Mouse (Mus musculus) kidney, postnatal 0 days (tissue): ENCODE data around the gene Entpd1. TPM values are rescaled to one million over a fixed set of nuclear protein-coding genes. Genes with fewer than 3 reads are reported as not detected.

Experiments used
- ATAC-seq: fragments of 200-750 bp; cut with Nextera tagmentation; replicated peaks from 2 replicates; pipeline ENCODE4 v1.8.0; 2017; ENCODE audit warnings: low read depth, moderate number of reproducible peaks, moderate TSS enrichment, moderate library complexity; ENCODE audit not compliant: low FRiP score
- DNase-seq: peaks from one replicate; pipeline ENCODE4 v3.0.0-alpha.2; 2016; ENCODE audit warnings: low spot score
- H3K27ac ChIP-seq: fragments of 300-500 bp; sonication (generic); 2 replicates; pipeline ENCODE4 v1.5.1; 2014; ENCODE audit warnings: mild to moderate bottlenecking
- H3K27me3 ChIP-seq: fragments of 300-500 bp; sonication (generic); 2 replicates; pipeline ENCODE4 v1.6.1; 2014; ENCODE audit warnings: low read length, mixed read lengths; ENCODE audit not compliant: insufficient read depth
- H3K36me3 ChIP-seq: fragments of 300-500 bp; sonication (generic); 2 replicates; pipeline ENCODE4 v1.6.1; 2014; ENCODE audit warnings: low read length, mixed read lengths; ENCODE audit not compliant: insufficient read depth
- H3K4me1 ChIP-seq: fragments of 300-500 bp; sonication (generic); replicated peaks from 2 replicates; pipeline ENCODE4 v1.6.1; 2014; ENCODE audit warnings: antibody characterized with exemption, low read length, mixed read lengths; ENCODE audit not compliant: insufficient read depth
- H3K4me2 ChIP-seq: fragments of 300-500 bp; sonication (generic); 2 replicates; pipeline ENCODE4 v1.6.1; 2014; ENCODE audit warnings: mild to moderate bottlenecking, low read length, moderate library complexity, mixed read lengths
- H3K4me3 ChIP-seq: fragments of 300-500 bp; sonication (generic); replicated peaks from 2 replicates; pipeline ENCODE4 v1.5.1; 2014; ENCODE audit warnings: low read depth, low read length
- H3K9ac ChIP-seq: fragments of 300-500 bp; sonication (generic); 2 replicates; pipeline ENCODE4 v1.6.1; 2014; ENCODE audit warnings: low read depth, low read length
- H3K9me3 ChIP-seq: fragments of 300-500 bp; sonication (generic); replicated peaks from 2 replicates; pipeline ENCODE4 v1.6.1; 2016; ENCODE audit warnings: low read length, inconsistent platforms, mixed read lengths
- CTCF ChIP-seq: IDR thresholded peaks from 2 replicates; pipeline ENCODE4 v1.5.1; 2016; ENCODE audit warnings: antibody characterized with exemption, low read depth, mild to moderate bottlenecking, moderate library complexity
- WGBS: fragments of 180-500 bp; shearing (Covaris S2); extraction: QIAGEN DNeasy Blood & Tissue Kit; methylation state at CpG from one replicate; pipeline ENCODE4 v1.1.7; 2014; 5-methylcytosine and 5-hydroxymethylcytosine counted together
- polyA plus RNA-seq: library from polyadenylated mRNA; unstranded; fragments of >200 nt; fragmentation: Nextera tagmentation; extraction: Ambion mirVana; gene quantifications from 2 replicates; pipeline ENCODE4 v1.2.1, GENCODE M21; 2015

Entpd1 gene
- polyA plus RNA-seq, 1 experiment from 2014 or later, result 9.1 TPM

DNA sequence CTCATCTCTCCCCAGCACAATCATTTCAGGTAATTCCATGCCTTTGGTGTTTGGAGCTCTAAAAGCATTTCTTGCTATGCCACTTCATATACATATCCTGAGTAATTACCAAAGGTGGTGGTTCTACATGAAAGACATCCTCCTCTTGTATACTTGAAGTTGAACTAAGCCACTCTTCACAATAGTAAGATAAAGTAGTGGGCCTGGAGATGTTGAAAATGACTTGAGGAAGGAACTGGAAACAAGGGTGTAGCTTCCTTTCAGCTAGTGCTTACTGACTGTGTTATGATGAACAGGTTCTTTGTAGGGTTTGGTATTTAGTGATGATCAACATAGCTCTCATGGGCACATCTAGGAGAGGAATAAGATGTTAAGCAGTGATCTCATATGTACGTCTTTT is 31.7 kb downstream of the Entpd1 start:
- Histone ChIP-seq H3K36me3 (no peaks in the 10 kb centered on the region), H3K27me3 (no peaks in the 10 kb centered on the region), H3K4me2 (no peak overlapping the region), H3K27ac (no peak overlapping the region), H3K9ac (no peak overlapping the region), H3K9me3 (no peaks in the 10 kb centered on the region), H3K4me3 (no peak overlapping the region), H3K4me1 (no peaks in the 10 kb centered on the region; the same call in 1 of the 2 replicates)
- DNase-seq (no peak), ATAC-seq (no peak)
- TF ChIP-seq CTCF, result no peak
- 82% methylated on average over 1 of the region's 1 CpGs for WGBS

DNA sequence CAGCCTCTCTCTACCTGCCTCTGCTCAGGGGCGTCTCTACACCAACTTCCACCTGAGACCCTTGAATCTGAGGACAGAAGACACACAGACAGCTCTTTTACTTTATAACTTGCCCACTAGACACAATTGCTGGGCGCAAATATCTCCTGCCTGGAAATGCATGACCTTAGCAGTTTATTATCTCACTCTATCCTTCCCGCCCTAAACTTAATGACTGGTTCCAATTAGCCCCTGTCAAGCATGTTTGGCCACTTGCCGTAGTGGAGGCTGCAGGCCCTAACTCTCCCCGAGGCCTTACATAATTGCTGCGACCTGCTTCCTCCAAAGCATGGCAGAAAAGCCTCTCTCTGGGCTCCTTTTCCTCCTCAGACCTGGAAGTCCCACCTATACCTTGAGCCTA is 34.2 kb downstream of the Entpd1 start:
- no peak overlapping the region for H3K4me3 ChIP-seq
- ATAC-seq (no peak), DNase-seq (no peak)
- H3K9me3 ChIP-seq, result no peaks in the 10 kb centered on the region
- no peak overlapping the region for H3K27ac ChIP-seq
- 32% methylated on average over 6 of the region's 6 CpGs for WGBS
- H3K4me1 ChIP-seq, result no peaks in the 10 kb centered on the region; the same call in 1 of the 2 replicates
- H3K27me3 ChIP-seq, result no peaks in the 10 kb centered on the region
- TF ChIP-seq CTCF, result no peak
- no peak overlapping the region for H3K9ac ChIP-seq
- no peak overlapping the region for H3K4me2 ChIP-seq
- H3K36me3 ChIP-seq, result no peaks in the 10 kb centered on the region

DNA sequence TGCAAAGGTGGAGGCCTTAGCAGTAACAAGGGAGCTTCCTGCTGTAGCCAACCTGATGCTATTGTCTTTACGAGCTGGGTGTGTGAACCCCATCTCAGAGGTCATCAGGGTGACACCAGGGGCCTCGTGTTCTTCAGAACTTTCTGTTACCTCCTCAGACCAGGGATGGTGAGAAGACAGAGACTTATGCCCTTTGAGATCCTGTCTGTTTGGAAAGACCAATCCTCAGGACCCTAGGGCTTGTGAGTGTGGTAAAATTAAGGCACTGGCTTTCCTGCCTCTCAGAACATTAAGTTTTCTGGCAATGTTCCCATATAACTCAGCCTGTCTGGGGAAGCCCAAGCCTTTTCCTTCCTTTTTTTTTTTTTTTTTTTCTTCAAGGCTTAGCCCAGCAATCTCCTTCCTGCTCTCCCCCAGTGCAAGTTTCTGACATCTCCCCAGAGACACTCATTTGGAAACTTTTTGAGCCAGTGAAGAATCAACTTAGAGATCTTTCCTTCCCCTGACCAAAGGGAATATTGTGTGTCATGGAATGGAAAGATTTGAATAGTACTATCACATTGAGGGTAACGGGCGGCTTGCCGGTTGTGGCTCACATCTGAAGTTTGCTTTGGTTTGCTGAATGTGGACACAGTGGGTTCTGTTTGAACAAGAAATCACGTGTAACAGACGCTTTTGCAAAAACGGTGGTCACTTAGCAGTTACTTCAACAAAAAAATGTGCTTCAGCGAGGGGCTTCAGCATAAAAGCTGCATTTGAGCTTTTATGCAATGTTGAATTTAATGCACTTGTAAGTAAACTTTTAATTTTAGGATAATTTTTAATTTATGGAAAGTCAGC is 35.4 kb downstream of the Entpd1 start:
- no peaks in the 10 kb centered on the region; the same call in 1 of the 2 replicates for H3K4me1 ChIP-seq
- ATAC-seq (no peak), DNase-seq (peak; percentile 66)
- no peak for TF ChIP-seq CTCF
- peak overlapping the region; percentile 47; the same call in 1 of the 2 replicates for H3K27ac ChIP-seq
- no peak overlapping the region for H3K9ac ChIP-seq
- no peak overlapping the region for H3K4me3 ChIP-seq
- H3K9me3 ChIP-seq, result no peaks in the 10 kb centered on the region
- 50% methylated on average over 9 of the region's 9 CpGs for WGBS
- H3K36me3 ChIP-seq, result no peaks in the 10 kb centered on the region
- no peaks in the 10 kb centered on the region for H3K27me3 ChIP-seq
- no peak overlapping the region for H3K4me2 ChIP-seq

DNA sequence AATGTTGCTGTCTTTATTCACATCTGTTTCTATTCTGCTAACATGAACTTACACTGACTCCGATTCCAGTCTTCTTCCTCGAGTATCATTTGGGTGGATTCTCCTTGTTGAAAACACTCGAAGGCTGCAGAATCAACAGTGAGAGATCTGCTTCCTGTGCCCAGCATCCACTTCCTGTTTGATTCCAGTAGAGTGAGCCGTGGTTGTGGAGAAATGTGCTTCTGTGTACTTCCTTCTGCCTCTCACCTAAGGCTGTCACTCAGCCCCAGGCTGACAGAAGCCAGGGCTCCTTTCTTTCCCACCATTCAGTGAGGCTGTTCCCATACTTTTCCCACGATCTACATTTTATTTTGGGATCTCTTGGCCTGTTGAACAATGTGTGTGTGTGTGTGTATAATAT is 37.9 kb downstream of the Entpd1 start:
- H3K9me3 ChIP-seq, result no peaks in the 10 kb centered on the region
- DNase-seq (no peak), ATAC-seq (no peak)
- H3K9ac ChIP-seq, result no peak overlapping the region
- H3K4me3 ChIP-seq, result no peak overlapping the region
- WGBS, result 63% methylated on average over 5 of the region's 5 CpGs
- no peaks in the 10 kb centered on the region for H3K36me3 ChIP-seq
- no peak overlapping the region for H3K4me2 ChIP-seq
- no peak overlapping the region for H3K27ac ChIP-seq
- H3K27me3 ChIP-seq, result no peaks in the 10 kb centered on the region
- no peaks in the 10 kb centered on the region; the same call in 1 of the 2 replicates for H3K4me1 ChIP-seq
- no peak for TF ChIP-seq CTCF

DNA sequence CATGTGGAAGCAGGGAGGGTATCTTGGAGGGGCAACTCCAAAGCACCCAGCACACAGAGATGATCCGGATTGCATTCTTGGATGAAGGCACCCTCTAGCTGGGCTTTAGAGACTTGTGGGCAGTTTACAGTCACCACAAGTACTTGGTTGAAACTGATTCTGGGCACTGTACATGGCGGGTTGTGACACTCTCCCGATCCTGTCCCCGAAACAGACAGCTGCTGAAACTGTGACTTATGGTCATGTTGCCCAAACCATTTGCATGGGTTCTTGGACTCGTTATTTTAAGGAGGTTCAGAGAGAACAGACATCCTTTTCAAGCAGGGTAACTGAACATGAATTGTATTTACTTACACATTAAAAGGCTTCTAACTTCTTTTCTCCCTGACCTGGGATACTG is 44.0 kb downstream of the Entpd1 start:
- ATAC-seq (no peak), DNase-seq (no peak)
- Histone ChIP-seq H3K9ac (no peak overlapping the region), H3K4me1 (no peaks in the 10 kb centered on the region), H3K4me2 (no peak overlapping the region), H3K27me3 (no peaks in the 10 kb centered on the region), H3K9me3 (no peaks in the 10 kb centered on the region), H3K27ac (no peak overlapping the region), H3K36me3 (no peaks in the 10 kb centered on the region), H3K4me3 (no peak overlapping the region)
- 82% methylated on average over 5 of the region's 5 CpGs for WGBS
- no peak for TF ChIP-seq CTCF

DNA sequence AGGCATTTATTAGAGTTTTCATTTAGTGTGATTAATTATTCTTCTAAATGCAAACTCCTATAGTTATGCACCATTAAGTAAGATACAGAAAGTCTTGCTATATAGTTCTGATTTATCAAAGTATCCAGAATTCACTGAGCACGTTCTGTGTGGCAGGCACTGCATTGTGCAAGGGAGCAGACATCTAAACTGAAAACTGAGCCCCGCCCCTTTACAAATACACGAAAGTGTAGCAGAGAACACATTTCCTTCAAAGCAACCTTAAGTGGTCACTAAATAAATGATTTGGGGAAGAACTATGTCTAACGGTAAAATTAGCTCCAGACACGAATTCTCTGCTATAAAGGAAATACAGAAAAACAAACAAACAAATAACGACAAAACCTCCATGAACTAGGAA is 46.1 kb downstream of the Entpd1 start:
- no peak overlapping the region for H3K9ac ChIP-seq
- H3K27ac ChIP-seq, result no peak overlapping the region
- ATAC-seq, result no peak
- no peaks in the 10 kb centered on the region for H3K4me1 ChIP-seq
- TF ChIP-seq CTCF, result no peak
- no peaks in the 10 kb centered on the region for H3K36me3 ChIP-seq
- H3K4me3 ChIP-seq, result no peak overlapping the region
- no peak for DNase-seq
- 66% methylated on average over 6 of the region's 6 CpGs for WGBS
- H3K9me3 ChIP-seq, result no peaks in the 10 kb centered on the region
- no peaks in the 10 kb centered on the region for H3K27me3 ChIP-seq
- no peak overlapping the region for H3K4me2 ChIP-seq
